Mouse (Mus musculus) CH12F3 (cell line): ENCODE data around the gene Kxd1.

Experiments
- in situ Hi-C: fragments of 300-500 bp; cut with MboI; formaldehyde crosslinking; loops from 2 replicates; pipeline ENCODE4 v1.14.3; 2020; ENCODE audit warnings: low sequenced_read_pairs

Gene Kxd1

DNA sequence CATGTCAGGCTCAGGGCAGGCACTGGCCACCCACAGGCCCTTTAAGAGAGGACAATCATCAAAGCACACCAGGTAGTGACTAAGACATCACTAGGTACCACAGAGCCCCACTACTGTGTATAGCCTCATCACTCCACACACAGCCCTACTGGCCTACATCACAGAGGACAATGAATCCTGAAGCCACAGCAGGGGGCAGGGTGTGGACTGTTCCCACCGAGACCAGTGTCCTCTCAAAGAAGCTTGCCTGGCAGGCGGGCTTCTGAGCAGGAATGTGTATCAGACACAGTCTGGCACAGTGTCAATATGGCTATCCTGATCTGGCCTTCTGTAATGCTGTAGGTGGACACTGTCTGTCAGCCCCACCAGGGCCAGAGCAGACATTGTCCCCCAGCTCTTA, 57.8 kb downstream of the Kxd1 start:
- in situ Hi-C loops, result no loop called here

DNA sequence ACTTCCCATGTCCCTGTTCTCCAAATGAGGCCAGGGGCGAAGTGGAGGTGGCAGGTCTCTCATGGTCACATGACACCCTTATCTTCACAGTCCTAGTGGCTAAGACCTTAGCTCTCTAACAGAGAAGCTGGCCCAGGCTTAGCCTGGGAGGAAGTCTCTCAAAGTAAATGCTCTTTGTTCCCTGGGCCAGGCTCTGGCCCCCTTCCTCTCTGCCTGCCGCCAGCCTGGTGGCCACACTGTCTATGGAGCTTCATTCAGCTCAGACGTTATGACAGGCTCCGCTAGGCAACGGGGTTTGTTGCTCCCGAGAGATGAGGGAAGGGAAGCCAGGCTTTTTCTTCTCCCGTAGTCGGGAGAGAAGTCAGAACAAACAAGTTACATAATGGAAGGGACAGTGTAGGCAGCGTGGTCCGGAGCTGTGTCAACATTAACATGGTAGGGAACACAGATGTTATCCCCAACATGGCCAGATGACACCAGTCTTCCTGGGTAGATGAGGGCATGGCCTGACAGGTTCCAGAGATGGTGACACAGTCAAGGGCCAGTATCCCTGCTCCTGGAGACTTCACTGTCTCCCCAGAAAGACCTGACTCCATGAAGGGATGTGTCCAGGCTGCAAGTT, 58.4 kb downstream of the Kxd1 start:
- in situ Hi-C loops, result no loop called here

DNA sequence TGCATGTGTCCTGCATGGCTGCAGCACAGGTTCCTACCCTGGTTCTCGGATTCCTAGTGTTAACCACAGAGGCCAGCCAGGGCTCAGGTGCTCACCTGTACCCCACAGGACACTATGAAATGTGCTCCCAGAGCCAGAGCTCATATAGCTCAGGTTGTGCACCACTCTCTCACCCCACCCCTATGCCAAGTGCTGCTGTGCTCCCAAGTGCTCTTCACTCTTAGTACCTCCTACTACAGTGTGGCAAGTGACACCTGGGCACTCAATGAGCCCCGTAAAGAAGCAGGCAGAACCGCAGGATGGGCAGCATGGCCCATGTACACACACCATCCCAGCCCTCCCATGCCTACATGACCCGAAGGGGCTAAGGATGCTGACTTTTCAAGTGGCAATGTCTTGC, 59.0 kb downstream of the Kxd1 start:
- in situ Hi-C loops, result no loop called here

DNA sequence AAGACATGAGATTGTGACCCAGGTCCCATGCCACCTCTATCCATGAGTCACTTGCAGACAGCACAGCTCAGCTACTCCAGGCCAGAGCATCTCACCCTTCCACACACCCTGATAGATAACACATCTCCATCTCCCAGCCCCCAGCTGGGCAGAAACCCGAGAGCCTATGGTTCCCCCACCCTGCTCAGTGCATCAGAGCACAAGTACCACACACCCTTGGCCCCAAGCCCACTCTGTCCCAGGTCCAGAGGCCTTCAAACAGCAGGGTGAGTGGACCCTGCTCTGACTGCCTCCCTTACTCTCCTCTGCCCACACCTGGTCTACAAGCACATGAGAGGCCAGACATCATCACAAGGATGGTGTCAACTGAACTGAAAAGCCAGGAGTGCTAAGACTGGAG, 59.8 kb downstream of the Kxd1 start:
- in situ Hi-C loops, result no loop called here

DNA sequence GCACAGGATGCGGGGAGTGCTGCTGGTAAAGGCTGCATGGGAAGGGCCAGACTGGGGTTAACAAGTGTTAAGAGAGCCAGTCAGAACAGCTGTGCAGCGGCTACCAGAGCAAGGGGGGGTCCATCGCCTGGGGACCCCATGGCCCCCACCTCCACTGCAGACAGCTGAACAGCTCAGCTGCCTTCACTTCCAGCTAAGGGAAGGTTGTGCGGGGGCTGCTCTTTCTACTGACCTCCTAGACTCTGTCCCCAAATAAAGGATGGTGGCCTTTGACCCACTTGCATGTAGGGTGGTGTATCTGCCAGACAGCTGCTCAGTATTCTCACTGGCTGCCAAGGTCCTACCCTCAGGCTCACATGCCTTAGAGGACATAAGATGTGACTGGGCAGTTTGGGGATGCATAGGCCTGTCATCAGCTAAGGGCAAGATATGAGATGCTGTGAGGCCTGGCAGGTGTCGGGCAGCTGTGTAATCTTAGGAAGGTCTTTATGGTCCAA, 60.5 kb downstream of the Kxd1 start:
- in situ Hi-C loops, result no loop called here

DNA sequence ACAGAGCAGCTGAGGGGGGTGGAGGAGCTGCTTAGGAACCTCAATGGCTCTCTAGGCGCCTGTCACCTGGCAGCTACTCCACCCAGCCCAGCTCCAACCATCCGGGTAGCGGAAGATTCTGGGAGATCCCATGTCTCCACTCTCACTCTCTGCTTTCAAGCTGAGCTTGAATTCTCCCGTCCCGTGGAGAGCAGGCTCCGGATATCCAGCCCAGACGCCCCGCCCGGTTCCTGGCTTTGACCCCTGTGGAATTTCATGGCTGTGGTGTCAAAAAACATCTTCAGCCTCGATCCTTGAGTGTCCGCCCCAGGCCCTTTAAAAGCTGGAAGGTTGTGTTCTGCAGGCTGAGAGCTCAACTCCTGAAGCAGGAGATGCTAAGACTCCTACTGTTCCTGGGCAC, 61.0 kb downstream of the Kxd1 start:
- in situ Hi-C loops, result no loop called here

DNA sequence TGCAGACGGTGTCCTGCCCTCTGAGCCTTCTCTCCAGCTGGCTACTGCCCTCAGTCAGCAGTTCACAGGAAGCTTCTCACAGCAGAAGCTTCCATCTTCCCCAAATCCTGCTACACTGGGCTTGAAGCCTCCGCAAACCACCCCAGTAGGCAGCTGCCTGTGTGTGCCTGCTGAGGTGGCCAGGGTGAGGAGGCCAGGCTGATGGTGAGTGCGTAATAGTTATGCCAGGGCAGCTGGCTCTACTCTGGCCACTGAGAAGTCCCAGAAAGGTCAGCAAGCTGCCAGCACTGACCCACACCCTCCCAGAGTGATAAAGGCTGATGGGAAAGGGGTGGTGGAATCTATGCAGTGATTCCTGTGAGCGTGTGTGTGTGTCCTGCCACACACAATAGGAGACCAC, 61.5 kb downstream of the Kxd1 start:
- in situ Hi-C loops, result no loop called here

DNA sequence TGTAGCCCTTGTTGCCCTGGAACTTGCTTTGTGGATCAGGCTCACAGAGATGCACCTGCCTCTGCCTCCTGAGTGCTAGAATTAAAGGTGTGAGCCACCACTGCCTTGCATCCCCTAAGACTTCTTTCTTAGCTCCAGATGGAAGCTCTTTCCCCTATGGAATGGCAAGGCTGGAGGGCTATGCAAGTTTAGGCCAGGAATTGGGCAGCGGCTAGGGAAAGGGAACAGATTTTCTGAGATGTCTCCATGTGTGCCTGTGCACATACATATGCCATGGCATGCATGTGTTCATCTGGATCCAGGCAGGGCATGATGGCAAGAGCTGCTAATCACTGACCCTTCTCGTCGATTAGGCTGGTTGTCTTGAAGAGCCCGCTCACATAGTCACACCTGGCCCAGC, 62.1 kb downstream of the Kxd1 start:
- in situ Hi-C loops, result no loop called here

DNA sequence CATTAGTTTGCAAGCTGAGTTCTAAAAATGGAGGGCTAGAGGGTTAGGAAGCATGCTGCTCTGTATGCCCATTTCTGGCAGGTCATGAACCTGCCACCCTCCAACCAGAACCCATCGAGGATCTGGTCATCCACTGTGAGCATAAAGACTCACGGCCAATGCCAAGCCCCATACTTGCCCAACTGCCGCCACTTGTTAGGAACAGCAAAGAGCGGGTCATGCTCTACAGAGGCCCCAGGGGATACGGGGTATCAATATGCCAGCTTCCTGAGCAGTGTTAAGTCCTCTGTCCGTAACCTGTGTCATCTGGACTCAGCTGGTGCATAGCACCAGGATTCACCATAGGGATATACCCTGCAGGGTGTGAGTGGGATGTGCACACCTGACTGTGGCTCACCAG, 63.6 kb downstream of the Kxd1 start:
- in situ Hi-C loops, result no loop called here

DNA sequence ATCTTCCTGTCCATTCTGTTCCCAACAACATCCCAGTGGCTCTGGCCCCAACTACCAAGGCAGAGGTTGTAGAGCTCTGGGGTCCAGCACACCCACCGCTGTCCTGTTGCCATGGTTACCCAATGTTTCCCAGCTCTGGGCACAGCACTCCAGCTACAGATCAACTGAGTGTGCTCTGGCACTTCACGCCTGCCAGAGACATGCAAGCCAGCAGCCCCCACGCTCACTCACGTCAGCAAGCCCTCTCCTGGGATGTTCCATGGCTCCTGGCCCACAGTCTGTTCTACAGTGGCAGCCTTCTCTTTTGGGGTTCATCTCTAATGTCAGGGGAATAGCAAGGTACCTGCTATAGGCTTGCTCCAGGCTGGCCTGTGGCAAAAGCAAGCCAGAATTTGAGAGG, 64.5 kb downstream of the Kxd1 start:
- in situ Hi-C loops, result no loop called here

DNA sequence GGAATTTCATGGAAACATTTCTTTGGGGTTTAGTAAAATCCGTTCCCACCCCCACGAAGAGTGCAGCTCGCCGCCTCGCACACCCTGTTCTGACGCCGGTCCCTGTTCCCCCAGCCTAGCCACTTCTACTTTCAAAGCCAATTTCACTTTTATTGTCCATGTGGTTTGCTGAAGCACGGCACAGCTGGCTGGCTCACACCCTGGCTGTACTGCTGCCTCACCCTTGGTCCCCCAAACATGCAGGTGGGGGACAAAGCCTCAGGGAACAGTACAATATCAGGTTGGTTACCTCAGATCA, 65.3 kb downstream of the Kxd1 start:
- in situ Hi-C loops, result no loop called here

DNA sequence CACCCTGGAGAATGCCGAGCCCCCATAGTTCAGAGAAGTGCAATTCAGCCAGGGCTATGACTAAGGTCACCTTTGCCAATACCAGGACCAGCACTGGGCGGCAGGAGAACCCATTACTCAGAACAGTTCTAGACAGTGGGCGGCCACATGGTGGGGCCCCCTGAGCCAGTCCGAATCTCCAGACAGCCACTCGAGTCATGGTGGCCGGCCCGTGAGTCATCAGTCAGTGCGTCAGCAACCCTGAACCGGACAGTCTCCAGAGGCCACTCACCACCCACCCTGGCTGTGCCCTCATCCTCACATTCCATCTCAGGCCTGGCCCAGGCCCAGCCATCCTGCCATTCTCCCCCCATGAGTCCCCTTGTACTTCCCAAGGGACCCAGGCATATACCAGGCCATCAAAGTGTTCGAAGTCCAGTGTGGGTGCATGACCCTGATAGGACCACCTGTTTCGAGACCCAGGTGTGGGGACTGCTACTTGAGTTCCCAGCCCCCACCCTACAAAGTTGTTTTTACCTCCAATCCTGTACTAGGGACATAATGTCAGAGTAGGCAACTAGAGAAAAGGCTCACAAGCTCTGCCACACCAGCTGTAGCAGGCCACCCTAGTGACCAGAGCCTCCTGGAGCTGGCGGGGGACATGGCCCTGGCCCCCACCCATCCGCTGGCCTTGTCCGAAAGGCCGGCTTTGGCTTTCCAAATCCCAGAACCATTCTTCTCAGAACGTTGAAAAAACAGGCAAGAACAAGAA, 65.8 kb downstream of the Kxd1 start:
- in situ Hi-C loops, result no loop called here

DNA sequence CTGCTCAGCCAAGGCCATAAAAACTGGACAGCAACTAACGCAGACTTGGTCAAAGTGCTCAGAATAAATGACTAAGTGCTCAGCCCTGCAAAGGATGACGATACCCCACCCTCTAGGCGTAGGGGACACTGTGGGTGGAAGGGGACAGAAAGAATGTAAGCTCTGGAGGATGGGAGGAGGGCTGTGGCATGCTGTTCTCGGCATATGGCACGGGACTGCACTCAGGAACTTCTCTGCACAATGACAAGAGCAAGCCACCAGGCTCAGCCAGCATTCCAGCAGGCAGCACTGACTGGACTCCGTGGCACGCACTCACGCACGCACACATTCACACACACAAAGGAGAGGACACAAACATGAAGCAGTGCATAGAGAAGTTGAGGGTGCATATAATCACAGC, 67.2 kb downstream of the Kxd1 start:
- in situ Hi-C loops, result no loop called here

DNA sequence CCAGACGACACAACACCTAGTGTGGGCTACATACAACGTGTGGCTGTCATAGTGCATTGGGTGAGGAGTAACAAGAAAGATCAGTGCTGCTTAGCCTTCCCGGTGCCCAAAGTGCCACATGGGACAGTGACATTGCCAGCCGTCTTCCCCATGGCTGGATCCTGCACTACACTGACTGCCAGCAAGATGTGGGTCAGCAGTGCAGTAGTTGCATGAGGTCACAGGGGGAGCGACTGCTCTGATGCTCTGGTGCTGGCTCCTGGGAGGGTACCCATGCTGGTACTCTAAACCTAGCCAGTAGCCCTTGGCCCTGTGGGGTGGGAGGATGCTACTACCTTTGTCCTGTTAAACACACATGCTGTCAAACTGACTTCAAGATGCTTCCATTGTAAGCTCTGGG, 67.6 kb downstream of the Kxd1 start:
- in situ Hi-C loops, result no loop called here

DNA sequence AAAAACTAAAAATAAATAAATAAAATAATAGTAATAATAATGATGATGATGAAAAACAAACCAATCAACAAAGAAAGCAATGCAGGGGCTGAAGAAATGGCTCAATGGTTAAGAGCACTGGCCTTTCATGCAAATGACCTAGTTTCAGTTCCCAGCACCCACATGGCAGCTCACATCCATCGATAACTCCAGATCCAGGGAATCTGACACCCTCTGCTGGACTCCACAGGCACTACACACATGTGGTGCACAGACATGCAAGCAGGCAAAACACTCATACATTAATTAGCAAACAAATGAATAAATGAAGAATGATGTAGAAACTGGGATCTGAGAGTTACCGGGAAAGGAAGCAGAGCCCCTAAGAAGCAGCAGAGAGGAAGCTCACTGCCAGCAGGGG, 68.1 kb downstream of the Kxd1 start:
- in situ Hi-C loops, result no loop called here

DNA sequence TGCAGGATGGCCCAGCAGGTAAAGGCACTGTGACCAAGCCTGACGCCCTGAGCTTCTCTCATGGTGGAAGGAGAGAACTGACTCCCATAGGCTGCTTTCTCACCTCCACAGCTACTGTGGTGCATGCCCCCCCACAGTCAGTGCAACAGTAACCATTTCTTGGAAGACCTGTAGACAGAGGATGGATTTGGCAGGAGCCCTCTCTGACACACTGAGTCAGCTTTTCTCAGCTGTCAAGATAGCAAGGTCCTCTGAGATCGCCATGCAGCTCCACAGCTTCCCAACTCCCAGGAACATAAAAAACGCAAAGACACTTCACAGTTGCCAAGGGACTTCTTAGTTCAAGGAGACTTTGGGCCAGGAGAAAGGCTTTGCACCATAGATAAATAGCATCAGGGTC, 69.3 kb downstream of the Kxd1 start:
- in situ Hi-C loops, result no loop called here
